Mouse (Mus musculus) stomach, postnatal 0 days (tissue): ENCODE measurements at regions not wholly inside any gene's neighbourhood (a gene's known extent, or its start where the extent isn't known, plus 50 kb on each side); places are given as distances from the start of the nearest gene placed in this dataset.

Experiments used
- ATAC-seq: fragments of 200-750 bp; cut with Nextera tagmentation; 2 replicates; pipeline ENCODE4 v1.8.0; 2017; ENCODE audit not compliant: low FRiP score, low TSS enrichment
- DNase-seq: peaks from one replicate; pipeline ENCODE4 v3.0.0-alpha.2; 2016; ENCODE audit warnings: low spot score
- H3K27ac ChIP-seq: fragments of 300-500 bp; sonication (generic); replicated peaks from 2 replicates; pipeline ENCODE4 v1.5.1; 2014; ENCODE audit warnings: mild to moderate bottlenecking, control low read depth
- H3K27me3 ChIP-seq: fragments of 300-500 bp; sonication (generic); 2 replicates; pipeline ENCODE4 v1.6.1; 2014; ENCODE audit warnings: low read length; ENCODE audit not compliant: control insufficient read depth, insufficient read depth
- H3K36me3 ChIP-seq: fragments of 300-500 bp; sonication (generic); 2 replicates; pipeline ENCODE4 v1.6.1; 2014; ENCODE audit warnings: low read length, mixed read lengths; ENCODE audit not compliant: control insufficient read depth, insufficient read depth
- H3K4me1 ChIP-seq: fragments of 300-500 bp; sonication (generic); replicated peaks from 2 replicates; pipeline ENCODE4 v1.6.1; 2014; ENCODE audit warnings: antibody characterized with exemption; ENCODE audit not compliant: control insufficient read depth, insufficient read depth
- H3K4me2 ChIP-seq: fragments of 300-500 bp; sonication (generic); replicated peaks from 2 replicates; pipeline ENCODE4 v1.6.1; 2014; ENCODE audit warnings: low read depth, mild to moderate bottlenecking, control low read depth, moderate library complexity
- H3K4me3 ChIP-seq: fragments of 300-500 bp; sonication (generic); 2 replicates; pipeline ENCODE4 v1.5.1; 2014; ENCODE audit warnings: low read depth, low read length, control low read depth
- H3K9ac ChIP-seq: fragments of 300-500 bp; sonication (generic); 2 replicates; pipeline ENCODE4 v1.6.1; 2014; ENCODE audit warnings: mild to moderate bottlenecking, low read length, control low read depth, mixed read lengths
- H3K9me3 ChIP-seq: fragments of 300-500 bp; sonication (generic); 2 replicates; pipeline ENCODE4 v1.6.1; 2016; ENCODE audit warnings: low read length; ENCODE audit not compliant: control insufficient read depth
- CTCF ChIP-seq: IDR thresholded peaks from 2 replicates; pipeline ENCODE4 v1.5.1; 2016; ENCODE audit warnings: antibody characterized with exemption, low read depth, mild to moderate bottlenecking, moderate library complexity
- EP300 ChIP-seq: optimal IDR thresholded peaks from 2 replicates; pipeline ENCODE3; 2016; ENCODE audit warnings: antibody characterized with exemption
- WGBS: fragments of 180-500 bp; shearing (Covaris S2); extraction: QIAGEN DNeasy Blood & Tissue Kit; methylation state at CpG from one replicate; pipeline ENCODE4 v1.1.7; 2014; 5-methylcytosine and 5-hydroxymethylcytosine counted together

DNA sequence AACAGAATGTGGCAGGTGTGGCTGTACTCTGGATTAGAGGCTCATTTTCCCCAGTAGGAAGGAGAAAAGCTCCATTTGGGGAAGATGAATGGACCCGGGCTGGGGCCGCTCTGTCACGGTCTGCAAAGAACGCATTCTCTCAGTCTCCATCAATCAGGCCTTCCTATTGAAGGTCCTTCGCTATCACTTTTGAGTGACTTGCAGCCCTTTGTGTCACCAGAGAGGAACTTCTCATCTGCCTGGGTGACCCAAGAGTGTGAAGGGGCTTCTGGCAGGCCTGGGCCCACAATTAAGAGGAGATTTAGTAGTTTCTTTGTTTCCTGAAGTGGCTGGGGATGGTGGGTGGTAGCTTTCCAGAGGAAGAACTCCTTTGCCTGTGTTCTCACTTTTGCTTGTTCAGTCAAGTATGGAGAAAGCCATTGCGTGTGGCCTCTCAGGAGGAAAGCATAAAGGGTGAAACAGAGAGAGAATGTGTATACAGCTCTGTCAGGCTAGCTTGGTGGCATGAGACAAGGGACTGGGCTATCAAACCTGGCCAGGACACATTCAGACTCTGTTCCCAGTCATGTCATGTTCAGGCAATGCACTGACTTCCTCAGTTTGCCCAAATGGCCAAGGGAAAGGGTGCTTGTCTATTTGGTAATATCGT is 1374.2 kb downstream of the Gsdmc2 start:
- TF ChIP-seq CTCF: no peak
- no peak for TF ChIP-seq EP300
- Histone ChIP-seq H3K4me1 (no peaks in the 10 kb centered on the region), H3K4me2 (no peak overlapping the region), H3K36me3 (no peaks in the 10 kb centered on the region), H3K4me3 (no peak overlapping the region), H3K27me3 (no peaks in the 10 kb centered on the region), H3K9ac (no peak overlapping the region), H3K9me3 (no peaks in the 10 kb centered on the region), H3K27ac (no peak overlapping the region)
- no peak for DNase-seq
- ATAC-seq: no peak
- WGBS: 65% methylated on average over 7 of the region's 7 CpGs

DNA sequence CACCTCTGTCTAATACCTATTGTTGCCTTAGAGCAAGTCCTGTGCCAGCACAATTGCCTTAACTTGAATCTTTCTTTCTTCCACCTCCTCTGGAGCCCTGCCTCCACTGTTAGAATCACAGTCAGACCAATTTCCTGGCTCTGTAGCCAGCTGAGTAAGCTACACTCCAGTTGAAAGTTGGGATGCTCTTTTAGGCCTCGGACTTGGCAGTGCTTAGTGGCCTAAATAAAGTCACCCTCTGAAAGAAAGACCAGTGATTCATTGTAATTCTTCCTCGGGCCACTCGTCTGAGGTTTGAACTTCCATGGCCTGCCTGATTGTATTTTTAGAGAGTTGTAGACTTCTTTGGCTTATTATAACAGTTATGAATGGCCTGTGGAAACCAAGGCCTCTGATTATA is 1376.9 kb downstream of the Gsdmc2 start:
- TF ChIP-seq EP300 (no peak), CTCF (no peak)
- Histone ChIP-seq H3K27ac (no peak overlapping the region), H3K4me3 (no peak overlapping the region), H3K9me3 (no peaks in the 10 kb centered on the region), H3K36me3 (no peaks in the 10 kb centered on the region), H3K4me2 (no peak overlapping the region), H3K4me1 (no peaks in the 10 kb centered on the region), H3K9ac (no peak overlapping the region), H3K27me3 (no peaks in the 10 kb centered on the region)
- DNase-seq (no peak), ATAC-seq (no peak)
- WGBS: 57% methylated on average over 3 of the region's 3 CpGs

DNA sequence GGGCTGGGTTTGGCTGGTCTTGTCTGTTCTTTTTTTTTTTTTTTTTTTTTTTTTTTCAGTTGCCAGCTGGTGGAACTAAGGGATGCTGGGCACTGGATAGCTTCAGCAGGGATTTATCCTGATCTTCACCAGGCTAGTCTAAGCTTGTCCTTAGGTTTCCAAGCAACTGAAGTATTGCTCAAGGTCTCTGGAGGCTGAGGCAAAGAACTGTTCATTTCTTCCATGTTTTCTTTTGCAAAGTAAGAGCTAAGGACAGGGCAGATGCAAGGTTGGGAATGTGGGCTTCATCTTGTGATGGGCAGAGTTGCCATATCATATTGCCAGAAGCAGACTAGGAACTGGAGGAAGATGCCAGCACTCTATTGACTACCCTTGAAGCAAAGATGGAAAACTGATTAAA is 1378.1 kb downstream of the Gsdmc2 start:
- no peak overlapping the region for H3K9ac ChIP-seq
- no peaks in the 10 kb centered on the region for H3K9me3 ChIP-seq
- no peak for DNase-seq
- no peak for ATAC-seq
- no peaks in the 10 kb centered on the region for H3K27me3 ChIP-seq
- no peak overlapping the region for H3K4me2 ChIP-seq
- no peak overlapping the region for H3K27ac ChIP-seq
- no peak for TF ChIP-seq EP300
- no peak for TF ChIP-seq CTCF
- no peaks in the 10 kb centered on the region for H3K36me3 ChIP-seq
- H3K4me1 ChIP-seq: no peaks in the 10 kb centered on the region
- no peak overlapping the region for H3K4me3 ChIP-seq

DNA sequence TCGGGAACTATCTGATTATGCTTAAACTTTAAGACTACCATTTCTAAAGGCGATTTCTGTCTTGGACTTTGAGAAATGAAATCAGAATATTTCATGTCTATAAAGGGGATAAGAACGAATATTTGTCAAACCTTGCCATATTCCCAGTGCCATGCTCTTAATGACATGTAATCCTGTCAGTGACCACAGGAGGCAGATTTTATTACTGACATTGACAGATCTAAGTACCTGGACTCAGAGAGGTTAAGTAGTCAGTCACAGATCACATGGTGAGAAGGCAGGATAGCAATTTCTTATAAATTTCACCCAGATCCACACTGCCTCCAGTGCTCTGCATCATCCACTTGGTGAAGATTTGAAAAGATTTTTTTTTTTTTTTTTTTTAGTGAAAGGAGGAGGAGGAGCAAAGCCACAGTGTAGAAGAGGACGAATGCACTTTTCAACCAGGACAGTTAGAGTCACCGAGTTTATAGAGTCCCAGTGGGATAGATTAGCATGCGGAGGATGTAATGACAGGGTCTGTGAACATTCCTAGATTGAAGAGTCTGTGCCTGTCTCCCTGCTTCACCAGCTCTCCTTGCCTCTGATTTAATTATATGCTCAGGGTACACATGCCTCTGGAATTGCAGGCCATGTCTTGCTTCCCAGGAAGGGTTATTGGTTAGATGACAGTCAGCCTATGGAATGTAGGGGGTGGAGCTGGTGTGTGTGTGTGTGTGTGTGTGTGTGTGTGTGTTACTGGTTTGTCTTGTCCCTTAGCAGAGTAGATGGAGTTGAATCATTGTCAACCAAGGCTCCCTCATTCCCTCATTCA is 1379.7 kb downstream of the Gsdmc2 start:
- Histone ChIP-seq H3K9ac (no peak overlapping the region), H3K4me1 (no peaks in the 10 kb centered on the region), H3K4me2 (no peak overlapping the region), H3K27me3 (no peaks in the 10 kb centered on the region), H3K27ac (no peak overlapping the region), H3K36me3 (no peaks in the 10 kb centered on the region), H3K9me3 (no peaks in the 10 kb centered on the region), H3K4me3 (no peak overlapping the region)
- WGBS: 78% methylated on average over 6 of the region's 6 CpGs
- DNase-seq (no peak), ATAC-seq (no peak)
- peak; percentile 36 for TF ChIP-seq CTCF
- no peak for TF ChIP-seq EP300

DNA sequence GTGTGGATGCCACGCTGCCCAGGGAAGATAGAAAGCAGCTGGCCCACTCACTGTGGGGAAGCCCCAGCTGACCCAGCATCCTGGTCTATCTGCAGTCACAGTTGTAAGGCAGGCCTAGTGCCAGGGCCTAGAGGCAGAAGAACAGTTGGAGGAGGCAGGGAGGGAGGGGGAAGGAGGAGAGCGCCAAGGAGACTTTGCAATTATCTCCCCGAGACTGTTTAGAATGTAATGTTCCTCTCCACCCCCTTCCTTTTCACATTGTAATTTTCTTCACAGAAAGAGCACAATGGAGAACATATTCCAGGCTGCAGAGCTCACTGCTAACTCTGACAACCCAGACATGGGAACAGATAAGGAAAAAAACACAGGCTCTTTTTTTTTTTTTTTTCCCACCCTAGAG is 1382.3 kb downstream of the Gsdmc2 start:
- no peak overlapping the region for H3K27ac ChIP-seq
- no peaks in the 10 kb centered on the region for H3K27me3 ChIP-seq
- H3K36me3 ChIP-seq: no peaks in the 10 kb centered on the region
- DNase-seq: no peak
- 0 out of 2 replicates have a peak, but pooled peaks have one; percentile 42 for ATAC-seq
- WGBS: 23% methylated on average over 3 of the region's 3 CpGs
- H3K9me3 ChIP-seq: no peaks in the 10 kb centered on the region
- H3K4me2 ChIP-seq: no peak overlapping the region
- no peak overlapping the region for H3K9ac ChIP-seq
- H3K4me3 ChIP-seq: no peak overlapping the region
- TF ChIP-seq EP300 (no peak), CTCF (no peak)
- no peaks in the 10 kb centered on the region; the same call in 1 of the 2 replicates for H3K4me1 ChIP-seq

DNA sequence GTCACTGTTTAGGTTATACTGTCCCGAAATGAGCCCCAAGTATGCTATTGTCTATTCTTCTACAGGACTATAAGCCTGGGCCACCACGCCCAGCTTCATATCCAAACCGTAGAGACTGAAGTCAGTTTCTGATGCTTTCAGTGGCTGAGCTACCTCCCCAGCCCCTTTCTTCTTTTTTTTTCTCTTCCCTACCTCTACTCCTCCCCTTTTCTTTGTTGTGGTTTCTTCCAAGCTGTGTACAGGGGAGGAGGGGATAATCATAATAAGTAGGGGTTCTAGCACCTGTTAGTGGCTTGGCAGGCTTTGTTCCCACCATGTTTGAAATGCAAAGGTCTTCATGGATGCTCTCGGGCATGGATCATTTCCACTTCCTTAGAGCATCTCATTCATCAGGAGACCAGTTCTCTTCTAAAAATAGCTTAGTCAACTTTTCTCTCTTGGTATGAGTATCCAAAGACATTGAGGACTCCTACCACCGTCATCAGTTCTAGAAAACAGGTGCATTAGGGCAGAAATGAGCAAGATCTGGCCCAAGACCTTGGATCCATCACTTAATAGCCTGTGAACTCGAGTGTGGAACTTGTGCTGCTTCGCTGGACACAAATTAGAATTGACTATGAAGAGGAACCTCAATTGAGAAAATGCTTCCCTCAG is 1383.5 kb downstream of the Gsdmc2 start:
- TF ChIP-seq EP300 (no peak), CTCF (no peak)
- 88% methylated on average over 7 of the region's 7 CpGs for WGBS
- no peak overlapping the region for H3K4me3 ChIP-seq
- no peak overlapping the region for H3K27ac ChIP-seq
- H3K36me3 ChIP-seq: no peaks in the 10 kb centered on the region
- no peaks in the 10 kb centered on the region for H3K9me3 ChIP-seq
- no peak overlapping the region for H3K4me2 ChIP-seq
- no peaks in the 10 kb centered on the region; the same call in 1 of the 2 replicates for H3K4me1 ChIP-seq
- H3K9ac ChIP-seq: no peak overlapping the region
- no peak for ATAC-seq
- H3K27me3 ChIP-seq: no peaks in the 10 kb centered on the region
- DNase-seq: no peak
